Mouse (Mus musculus): ENCODE data around the gene Smok3b. TPM values are rescaled to one million over a fixed set of nuclear protein-coding genes. Genes with fewer than 3 reads are reported as not detected.

The Smok3b gene
- total and polyA plus RNA-seq, 3 experiments, result not detected

DNA sequence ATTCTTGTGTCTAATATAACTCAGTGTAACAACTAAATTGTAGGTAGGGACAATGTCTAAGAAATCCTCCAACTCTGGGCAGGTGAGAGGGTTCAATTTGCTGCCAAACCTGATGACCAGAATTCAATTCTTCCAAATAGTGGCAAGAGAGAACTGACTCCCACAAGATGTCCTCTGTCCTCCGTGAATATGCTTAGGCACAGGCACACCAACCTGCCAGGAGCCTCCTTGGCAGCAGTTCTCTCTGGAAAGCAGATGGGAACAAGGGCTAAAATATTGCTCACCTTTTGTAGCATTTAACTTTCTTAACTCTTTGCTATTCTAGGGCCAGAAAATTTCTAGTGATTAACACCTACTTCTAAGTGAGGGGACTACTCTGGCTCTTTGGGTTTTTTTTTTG, 43.9 kb upstream of the Smok3b start:
- peak; percentile 77; the same call in 1 of the 2 replicates for TF ChIP-seq ZNF384 (IDR thresholded peaks at IDR 0.05; ENCODE audit: low read depth, low read length)
- TF ChIP-seq MAZ (IDR thresholded peaks at IDR 0.05; ENCODE audit: low read depth, low read length), result no peak
- H3K4me1 ChIP-seq (ENCODE audit: control insufficient read depth in 1 of 2, insufficient read depth in 2 of 2), result peaks cover 0 to 4% of the 10 kb centered on the region in 2 experiments; a peak in 1 of 4 replicates
- no peak for DNase-seq (ENCODE audit: extremely low read depth)
- H3K4me3 ChIP-seq (replicated peaks in 1 of 3; ENCODE audit: low read depth in 2 of 3, low read length in 2 of 3, poor library complexity in 1 of 3), result no peak overlapping the region
- H3K27me3 ChIP-seq (replicated peaks), result peaks cover 12% of the 10 kb centered on the region
- H3K4me2 ChIP-seq (ENCODE audit: insufficient read depth, low read depth, poor library complexity, severe bottlenecking), result no peak overlapping the region
- in situ Hi-C loops (cut with MboI; ENCODE audit: low pct_ligation_motif_present, low pct_unique_long_range_greater_than_20kb, low sequenced_read_pairs), result no loop called here
- no peak overlapping the region for H3K27ac ChIP-seq (ENCODE audit: insufficient read depth, low read depth)
- dilution Hi-C loops (cut with MboI; ENCODE audit: extremely low pct_ligation_motif_present, extremely low pct_unique_long_range_greater_than_20kb, low sequenced_read_pairs), result no loop called here
- H3K79me2 ChIP-seq (replicated peaks; ENCODE audit: control insufficient read depth, extremely low read depth, insufficient read depth, poor library complexity, severe bottlenecking), result no peaks in the 10 kb centered on the region
- H3K9ac ChIP-seq (ENCODE audit: insufficient read depth, low read depth), result no peak overlapping the region
- H3K36me3 ChIP-seq (replicated peaks in 1 of 2; ENCODE audit: control insufficient read depth in 1 of 2, insufficient read depth in 1 of 2, low read length in 1 of 2), result no peaks in the 10 kb centered on the region
- H3K9me3 ChIP-seq (replicated peaks; ENCODE audit: low read length), result no peaks in the 10 kb centered on the region

DNA sequence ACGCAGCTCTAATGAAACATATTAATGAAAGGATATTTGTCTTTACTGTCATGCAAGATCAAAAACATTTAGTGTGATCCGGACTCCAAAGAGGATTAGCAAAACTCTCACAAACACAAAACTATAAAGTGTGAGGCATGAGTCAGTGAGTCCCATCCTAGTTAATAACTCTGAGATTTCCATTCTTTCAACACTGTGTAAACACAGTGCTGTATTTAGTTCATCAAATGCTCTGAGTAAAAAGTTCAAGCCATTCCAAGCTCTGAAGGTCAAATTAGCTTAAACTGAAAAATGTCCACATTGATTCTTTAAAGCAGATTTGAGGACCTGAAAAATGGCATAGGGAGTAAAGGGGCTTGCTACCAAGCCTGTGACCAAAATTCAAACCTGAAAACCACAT, 42.1 kb upstream of the Smok3b start:
- no peak overlapping the region for H3K4me3 ChIP-seq (replicated peaks in 1 of 3; ENCODE audit: low read depth in 2 of 3, low read length in 2 of 3, poor library complexity in 1 of 3)
- H3K36me3 ChIP-seq (replicated peaks in 1 of 2; ENCODE audit: control insufficient read depth in 1 of 2, insufficient read depth in 1 of 2, low read length in 1 of 2), result no peaks in the 10 kb centered on the region
- no peaks in the 10 kb centered on the region for H3K79me2 ChIP-seq (replicated peaks; ENCODE audit: control insufficient read depth, extremely low read depth, insufficient read depth, poor library complexity, severe bottlenecking)
- no peak overlapping the region for H3K4me2 ChIP-seq (ENCODE audit: insufficient read depth, low read depth, poor library complexity, severe bottlenecking)
- no peak overlapping the region for H3K27ac ChIP-seq (ENCODE audit: insufficient read depth, low read depth)
- dilution Hi-C loops (cut with MboI; ENCODE audit: extremely low pct_ligation_motif_present, extremely low pct_unique_long_range_greater_than_20kb, low sequenced_read_pairs) (no loop called here), in situ Hi-C loops (cut with MboI; ENCODE audit: low pct_ligation_motif_present, low pct_unique_long_range_greater_than_20kb, low sequenced_read_pairs) (no loop called here)
- H3K9me3 ChIP-seq (replicated peaks; ENCODE audit: low read length), result no peaks in the 10 kb centered on the region
- no peak for DNase-seq (ENCODE audit: extremely low read depth)
- H3K9ac ChIP-seq (ENCODE audit: insufficient read depth, low read depth), result no peak overlapping the region
- peaks cover 0 to 4% of the 10 kb centered on the region in 2 experiments; a peak in 1 of 4 replicates for H3K4me1 ChIP-seq (ENCODE audit: control insufficient read depth in 1 of 2, insufficient read depth in 2 of 2)
- H3K27me3 ChIP-seq (replicated peaks), result peaks cover 12% of the 10 kb centered on the region
- TF ChIP-seq ZMIZ1 (IDR thresholded peaks at IDR 0.05; ENCODE audit: low read depth, low read length) (no peak), MXI1 (IDR thresholded peaks at IDR 0.05; ENCODE audit: low read depth, low read length) (no peak), PAX5 (IDR thresholded peaks at IDR 0.05; ENCODE audit: low read length) (no peak), KAT2A (IDR thresholded peaks at IDR 0.05; ENCODE audit: insufficient replicate concordance, low read length) (no peak), USF2 (conservative IDR thresholded peaks at IDR 0.05; ENCODE audit: low read depth, low read length) (no peak), MAFK (IDR thresholded peaks at IDR 0.05; ENCODE audit: insufficient replicate concordance, low read length) (no peak), JUN (IDR thresholded peaks at IDR 0.05; ENCODE audit: insufficient read depth, low read depth, low read length) (no peak), ETS1 (conservative IDR thresholded peaks at IDR 0.05; ENCODE audit: low read depth, low read length) (no peak), UBTF (IDR thresholded peaks at IDR 0.05; ENCODE audit: low read depth, low read length) (no peak), RAD21 (IDR thresholded peaks at IDR 0.05; ENCODE audit: low read depth, low read length) (no peak)

DNA sequence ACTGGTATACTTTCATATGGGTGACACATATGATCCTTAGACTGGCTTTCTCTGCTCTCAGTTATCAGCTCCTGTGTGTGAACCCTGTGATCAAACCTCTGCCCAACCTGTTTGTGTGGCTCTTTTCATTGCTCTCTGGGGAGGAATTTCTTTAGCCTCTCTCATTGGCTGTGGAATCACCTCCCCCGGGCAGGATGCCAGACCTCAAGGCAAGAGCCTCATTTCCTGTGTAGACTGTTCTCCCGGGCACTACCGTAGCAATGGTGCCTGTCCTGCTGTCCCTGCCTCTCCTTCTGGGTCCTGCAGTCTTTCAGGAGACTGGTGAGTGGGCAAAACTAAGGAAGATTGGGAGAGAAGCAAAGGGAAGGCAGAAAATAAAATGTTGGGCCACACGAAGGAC, 39.9 kb upstream of the Smok3b start, which contains the start of gene Azgp1:
Gene Azgp1, plus strand, starts transcription at position 221 of the 400 bp plus-strand sequence.
- Histone ChIP-seq H3K4me1 (ENCODE audit: control insufficient read depth in 1 of 2, insufficient read depth in 2 of 2) (peaks cover 0 to 4% of the 10 kb centered on the region in 2 experiments; a peak in 1 of 4 replicates), H3K27me3 (replicated peaks) (peaks cover under 1% of the 10 kb centered on the region), H3K36me3 (replicated peaks in 1 of 2; ENCODE audit: control insufficient read depth in 1 of 2, insufficient read depth in 1 of 2, low read length in 1 of 2) (no peaks in the 10 kb centered on the region), H3K9me3 (replicated peaks; ENCODE audit: low read length) (no peaks in the 10 kb centered on the region), H3K9ac (ENCODE audit: insufficient read depth, low read depth) (no peak within 1 kb of the TSS), H3K4me3 (replicated peaks in 1 of 3; ENCODE audit: low read depth in 2 of 3, low read length in 2 of 3, poor library complexity in 1 of 3) (no peak within 1 kb of the TSS), H3K79me2 (replicated peaks; ENCODE audit: control insufficient read depth, extremely low read depth, insufficient read depth, poor library complexity, severe bottlenecking) (no peaks in the 10 kb centered on the region), H3K4me2 (ENCODE audit: insufficient read depth, low read depth, poor library complexity, severe bottlenecking) (no peak within 1 kb of the TSS), H3K27ac (ENCODE audit: insufficient read depth, low read depth) (no peak within 1 kb of the TSS)
- DNase-seq (ENCODE audit: extremely low read depth), result no peak
- in situ Hi-C loops (cut with MboI; ENCODE audit: low pct_ligation_motif_present, low pct_unique_long_range_greater_than_20kb, low sequenced_read_pairs), result no loop called here
- dilution Hi-C loops (cut with MboI; ENCODE audit: extremely low pct_ligation_motif_present, extremely low pct_unique_long_range_greater_than_20kb, low sequenced_read_pairs), result no loop called here
- TF ChIP-seq POLR2AphosphoS2 (IDR thresholded peaks at IDR 0.05; ENCODE audit: low read depth, low read length) (no peak), ZMIZ1 (IDR thresholded peaks at IDR 0.05; ENCODE audit: low read depth, low read length) (no peak), MAX (IDR thresholded peaks at IDR 0.05; ENCODE audit: low read length) (no peak), ELF1 (IDR thresholded peaks at IDR 0.05; ENCODE audit: low read depth, low read length) (no peak), HCFC1 (IDR thresholded peaks at IDR 0.05; ENCODE audit: low read depth, low read length) (no peak), USF1 (IDR thresholded peaks at IDR 0.05; ENCODE audit: low read depth, low read length) (no peak), BHLHE40 (IDR thresholded peaks at IDR 0.05; ENCODE audit: low read depth, low read length) (no peak), TCF12 (IDR thresholded peaks at IDR 0.05; ENCODE audit: low read depth, low read length) (no peak), JUN (IDR thresholded peaks at IDR 0.05; ENCODE audit: insufficient read depth, low read depth, low read length) (no peak), IRF4 (IDR thresholded peaks at IDR 0.05; ENCODE audit: low read depth, low read length) (no peak), MYC (IDR thresholded peaks at IDR 0.05; ENCODE audit: low read depth, low read length) (no peak), KAT2A (IDR thresholded peaks at IDR 0.05; ENCODE audit: insufficient replicate concordance, low read length) (no peak), PAX5 (IDR thresholded peaks at IDR 0.05; ENCODE audit: low read length) (no peak), CHD1 (IDR thresholded peaks at IDR 0.05; ENCODE audit: low read depth, low read length) (no peak)
